Mouse (Mus musculus) MEL (cell line): ENCODE results near the gene Epyc. TPM values are rescaled to one million over a fixed set of nuclear protein-coding genes. Genes with fewer than 3 reads are reported as not detected.

ENCODE experiments used
- DNase-seq: peaks from one replicate; pipeline ENCODE4 v3.0.0; 2011; ENCODE audit warnings: low read depth, low spot score
- H3K27ac ChIP-seq: 2 replicates; pipeline ENCODE4 v1.5.1; 2012; ENCODE audit warnings: low read depth, mild to moderate bottlenecking, control low read depth, low read length, moderate library complexity; ENCODE audit not compliant: control insufficient read depth
- H3K27me3 ChIP-seq, 2 experiments: fragments of 150-350 bp in 1 of 2; sonication (generic) in 1 of 2; 2 replicates each; pipeline ENCODE4 v1.6.1; 2012; ENCODE audit warnings: low read length in 2 of 2, mild to moderate bottlenecking in 2 of 2, improper control_type of control experiment in 1 of 2, moderate library complexity in 1 of 2; ENCODE audit not compliant: insufficient read depth in 2 of 2, control insufficient read depth in 1 of 2
- H3K36me3 ChIP-seq, 2 experiments: 2 replicates each; pipeline ENCODE4 v1.6.1; 2012 to 2014; ENCODE audit warnings: low read length in 2 of 2, improper control_type of control experiment in 1 of 2, inconsistent platforms in 1 of 2, mild to moderate bottlenecking in 1 of 2; ENCODE audit not compliant: insufficient read depth in 2 of 2, control insufficient read depth in 1 of 2
- H3K4me1 ChIP-seq, 2 experiments: fragments of 150-350 bp in 1 of 2; sonication (generic) in 1 of 2; 2 replicates each; pipeline ENCODE4 v1.6.1; 2012; ENCODE audit warnings: low read length in 2 of 2, improper control_type of control experiment in 1 of 2, mild to moderate bottlenecking in 1 of 2; ENCODE audit not compliant: insufficient read depth in 2 of 2, control insufficient read depth in 1 of 2
- H3K4me3 ChIP-seq, 2 experiments: fragments of 150-350 bp in 1 of 2; sonication (generic) in 1 of 2; 2 replicates each; pipeline ENCODE4 v1.5.1; 2012; ENCODE audit warnings: low read depth in 2 of 2, low read length in 2 of 2, mild to moderate bottlenecking in 2 of 2, moderate library complexity in 2 of 2, control low read depth in 1 of 2, improper control_type of control experiment in 1 of 2; ENCODE audit not compliant: control insufficient read depth in 1 of 2, insufficient read depth in 1 of 2
- H3K79me2 ChIP-seq: 2 replicates; pipeline ENCODE4 v1.6.1; 2012; ENCODE audit warnings: mild to moderate bottlenecking, low read length, moderate library complexity; ENCODE audit not compliant: control insufficient read depth, poor library complexity, insufficient read depth
- H3K9ac ChIP-seq: 2 replicates; pipeline ENCODE4 v1.6.1; 2012; ENCODE audit warnings: low read depth, mild to moderate bottlenecking, control low read depth, low read length, moderate library complexity; ENCODE audit not compliant: control insufficient read depth, poor library complexity, severe bottlenecking
- H3K9me3 ChIP-seq: fragments of 150-350 bp; sonication (generic); replicated peaks from 2 replicates; pipeline ENCODE4 v1.6.1; 2012; ENCODE audit warnings: mild to moderate bottlenecking, low read length, improper control_type of control experiment, moderate library complexity; ENCODE audit not compliant: insufficient read depth
- CHD2 ChIP-seq: IDR thresholded peaks from 2 replicates; pipeline ENCODE4 v1.6.1; 2011; ENCODE audit warnings: low read length, improper control_type of control experiment
- ETS1 ChIP-seq: IDR thresholded peaks from 2 replicates; pipeline ENCODE4 v1.6.1; 2012; ENCODE audit warnings: low read depth, mild to moderate bottlenecking, inconsistent platforms, low read length, improper control_type of control experiment, moderate library complexity
- HCFC1 ChIP-seq: IDR thresholded peaks from 2 replicates; pipeline ENCODE4 v1.6.1; 2012; ENCODE audit warnings: low read depth, mild to moderate bottlenecking, inconsistent platforms, low read length, improper control_type of control experiment, moderate library complexity
- JUND ChIP-seq: IDR thresholded peaks from 2 replicates; pipeline ENCODE4 v1.6.1; 2011; ENCODE audit warnings: low read depth, mild to moderate bottlenecking, improper control_type of control experiment, low read length
- MAFK ChIP-seq: IDR thresholded peaks from 2 replicates; pipeline ENCODE4 v1.6.1; 2011; ENCODE audit warnings: low read depth, mild to moderate bottlenecking, low read length, improper control_type of control experiment, borderline replicate concordance
- MXI1 ChIP-seq: IDR thresholded peaks from 2 replicates; pipeline ENCODE4 v1.6.1; 2011; ENCODE audit warnings: mild to moderate bottlenecking, low read depth, low read length, improper control_type of control experiment
- MYB ChIP-seq: IDR thresholded peaks from 2 replicates; pipeline ENCODE4 v1.6.1; 2011; ENCODE audit warnings: mild to moderate bottlenecking, low read depth, low read length, improper control_type of control experiment
- MYC ChIP-seq: IDR thresholded peaks from 2 replicates; pipeline ENCODE4 v1.6.1; 2011; ENCODE audit warnings: low read depth, mild to moderate bottlenecking, low read length, improper control_type of control experiment, moderate library complexity
- NRF1 ChIP-seq: IDR thresholded peaks from 2 replicates; pipeline ENCODE4 v1.6.1; 2014; ENCODE audit warnings: low read depth, mild to moderate bottlenecking, inconsistent platforms, low read length, improper control_type of control experiment, moderate library complexity; ENCODE audit not compliant: poor library complexity, insufficient read depth, severe bottlenecking
- POLR2AphosphoS5 ChIP-seq: IDR thresholded peaks from 2 replicates; pipeline ENCODE4 v1.6.1; 2012; ENCODE audit warnings: low read depth, borderline replicate concordance, mild to moderate bottlenecking, inconsistent platforms, low read length, moderate library complexity, mixed read lengths
- RAD21 ChIP-seq: IDR thresholded peaks from 2 replicates; pipeline ENCODE4 v1.6.1; 2011; ENCODE audit warnings: mild to moderate bottlenecking, low read depth, low read length, improper control_type of control experiment
- SMC3 ChIP-seq: IDR thresholded peaks from 2 replicates; pipeline ENCODE4 v1.6.1; 2011; ENCODE audit warnings: low read depth, low read length, improper control_type of control experiment
- TAL1 ChIP-seq: IDR thresholded peaks from 2 replicates; pipeline ENCODE4 v1.6.1; 2012; ENCODE audit warnings: mild to moderate bottlenecking, inconsistent platforms, low read length, moderate library complexity, mixed read lengths
- UBTF ChIP-seq: IDR thresholded peaks from 2 replicates; pipeline ENCODE4 v1.6.1; 2012; ENCODE audit warnings: low read depth, mild to moderate bottlenecking, inconsistent platforms, low read length, improper control_type of control experiment, moderate library complexity, borderline replicate concordance; ENCODE audit not compliant: insufficient read depth
- USF1 ChIP-seq: IDR thresholded peaks from 2 replicates; pipeline ENCODE4 v1.6.1; 2014; ENCODE audit warnings: low read depth, mild to moderate bottlenecking, inconsistent platforms, low read length, improper control_type of control experiment, moderate library complexity
- ZC3H11A ChIP-seq: IDR thresholded peaks from 2 replicates; pipeline ENCODE4 v1.6.1; 2012; ENCODE audit warnings: low read depth, mild to moderate bottlenecking, inconsistent platforms, low read length, improper control_type of control experiment
- polyA plus RNA-seq, 2 experiments: library from polyadenylated mRNA; stranded (reverse) in 1 of 2; unstranded in 1 of 2; fragments of >175 nt in 1 of 2; fragments of >200 nt in 1 of 2; gene quantifications; 2 replicates each; pipeline versions ENCODE4 v1.2.1 to v1.2.4; 2012; ENCODE audit warnings: low replicate concordance in 2 of 2, low read depth in 1 of 2; ENCODE audit not compliant: insufficient read length in 2 of 2, insufficient read depth in 1 of 2, missing spikeins in 1 of 2
- total RNA-seq: library from RNA; depleted of rRNA; stranded (reverse); fragments of 300-350 nt; gene quantifications from 2 replicates; pipeline ENCODE4 v1.2.3, GENCODE M21; 2012

The Epyc gene
- total and polyA plus RNA-seq, 3 experiments: not detected

DNA sequence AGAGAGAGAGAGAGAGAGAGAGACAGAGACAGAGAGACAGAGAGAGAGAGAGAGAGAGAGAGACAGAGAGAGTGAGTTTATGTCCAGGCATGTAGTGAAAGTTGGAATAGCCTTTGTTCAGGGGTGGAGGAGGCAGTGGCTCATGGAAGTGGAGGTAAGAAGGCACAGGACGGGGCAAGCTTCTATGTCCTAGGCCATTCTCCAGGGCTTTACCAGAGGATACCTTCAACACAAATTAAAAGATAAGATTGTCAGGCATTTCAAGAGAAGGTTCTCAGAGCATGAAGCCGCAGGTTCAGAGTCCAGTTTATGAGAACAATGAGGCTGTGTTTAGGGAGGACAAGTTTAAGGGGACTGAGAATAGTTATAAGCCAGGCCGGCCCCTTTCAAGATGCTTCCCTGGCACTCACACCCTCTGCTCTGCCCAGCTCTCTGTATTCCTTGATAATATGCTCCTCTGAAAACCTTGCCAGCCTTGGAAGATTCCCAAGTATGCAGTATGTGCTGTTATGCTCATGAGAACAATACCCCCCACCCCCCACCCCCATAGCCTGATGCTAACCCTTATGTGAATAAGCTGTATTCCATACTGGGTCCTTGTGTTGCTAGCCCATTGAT is 71.5 kb downstream of the Epyc start:
- TF ChIP-seq MYB: no peak
- TF ChIP-seq MAFK: no peak
- no peak for TF ChIP-seq RAD21
- TF ChIP-seq NRF1: no peak
- no peak for TF ChIP-seq CHD2
- no peak for TF ChIP-seq ETS1
- TF ChIP-seq TAL1: no peak
- TF ChIP-seq JUND: no peak
- TF ChIP-seq SMC3: no peak
- no peak for TF ChIP-seq MYC
- TF ChIP-seq UBTF: no peak
- no peaks in the 10 kb centered on the region for H3K27me3 ChIP-seq
- no peak for DNase-seq
- H3K4me1 ChIP-seq: no peaks in the 10 kb centered on the region
- H3K79me2 ChIP-seq: no peaks in the 10 kb centered on the region
- no peaks in the 10 kb centered on the region for H3K36me3 ChIP-seq
- no peak overlapping the region for H3K27ac ChIP-seq
- H3K9me3 ChIP-seq: no peaks in the 10 kb centered on the region
- no peak overlapping the region for H3K4me3 ChIP-seq
- H3K9ac ChIP-seq: no peak overlapping the region

DNA sequence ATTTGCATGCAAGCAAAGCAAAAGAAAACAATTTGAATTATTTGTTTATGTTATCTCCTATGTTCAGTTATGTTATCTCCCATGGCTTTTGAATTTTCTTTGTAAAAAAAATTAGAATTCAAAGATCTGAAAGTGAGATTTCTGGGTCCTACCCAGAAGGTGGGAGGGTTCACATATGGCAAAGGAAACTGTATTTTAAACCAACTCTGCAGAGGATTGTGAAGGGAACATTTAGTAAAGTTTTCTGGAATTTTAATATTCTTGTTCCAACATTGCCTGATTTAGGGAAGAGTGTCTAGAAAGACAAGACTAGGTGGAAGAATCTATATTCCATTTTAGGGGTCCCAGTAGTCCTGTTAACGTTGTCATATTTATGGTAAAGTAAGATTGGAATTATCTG is 73.4 kb downstream of the Epyc start:
- Histone ChIP-seq H3K27ac (no peak overlapping the region), H3K79me2 (no peaks in the 10 kb centered on the region), H3K4me1 (no peaks in the 10 kb centered on the region), H3K36me3 (no peaks in the 10 kb centered on the region), H3K27me3 (no peaks in the 10 kb centered on the region), H3K9ac (no peak overlapping the region), H3K4me3 (no peak overlapping the region), H3K9me3 (no peaks in the 10 kb centered on the region)
- TF ChIP-seq HCFC1: no peak
- TF ChIP-seq ZC3H11A: no peak
- TF ChIP-seq POLR2AphosphoS5: no peak
- TF ChIP-seq USF1: no peak
- TF ChIP-seq MXI1: no peak
- no peak for DNase-seq
